Mouse (Mus musculus) forelimb bud, embryonic 11.5 days (tissue): ENCODE results near the gene Dnajc4.
A peak's percentile ranks its signal among the peaks of the same experiment; 100 is the strongest.
"Not testable (repeated sequence)": the region's sequence is repeated elsewhere in the genome, so short reads cannot be mapped to it uniquely, and the experiment has no call there.

Source experiments
- DNase-seq: peaks from one replicate; pipeline ENCODE4 v3.0.0-alpha.2; 2012; ENCODE audit warnings: low read depth, low spot score

Gene Dnajc4

DNA sequence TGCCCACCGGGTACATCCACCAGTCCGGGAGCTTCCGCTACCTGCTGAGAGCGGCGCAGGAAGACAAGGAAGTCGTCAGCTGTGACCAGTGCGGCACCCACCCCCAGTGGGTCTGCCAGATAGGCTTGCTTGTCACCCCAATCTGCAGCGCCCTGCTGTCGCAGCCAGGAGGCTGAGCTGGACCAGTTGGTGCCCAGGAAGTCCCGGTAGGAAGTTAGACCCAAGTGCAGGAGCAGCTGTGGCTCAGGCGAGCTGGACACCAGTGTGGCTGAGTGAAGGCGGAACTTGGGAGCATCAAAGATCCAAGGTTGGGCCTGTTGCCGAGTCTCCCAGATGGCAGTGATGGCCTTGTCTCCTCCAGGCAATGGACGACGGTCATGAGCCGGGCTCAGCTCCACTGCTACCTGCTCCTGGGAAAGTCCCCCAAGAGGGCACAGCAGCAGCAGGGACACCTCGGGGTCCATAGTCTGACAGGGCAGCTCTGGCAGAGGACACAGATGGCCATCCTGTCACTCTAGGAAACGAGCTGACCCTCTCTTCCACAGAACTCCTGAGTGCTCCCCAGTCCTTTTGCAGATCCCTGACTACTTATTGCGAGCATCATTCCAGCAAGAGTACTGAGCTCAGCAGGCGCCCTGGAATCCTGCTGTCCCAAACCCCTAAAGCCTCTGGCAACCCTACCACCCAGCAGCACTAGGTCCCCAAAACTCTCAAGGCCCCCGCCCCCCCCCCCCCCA is 3.1 kb upstream of the Dnajc4 start:
- no peak for DNase-seq

DNA sequence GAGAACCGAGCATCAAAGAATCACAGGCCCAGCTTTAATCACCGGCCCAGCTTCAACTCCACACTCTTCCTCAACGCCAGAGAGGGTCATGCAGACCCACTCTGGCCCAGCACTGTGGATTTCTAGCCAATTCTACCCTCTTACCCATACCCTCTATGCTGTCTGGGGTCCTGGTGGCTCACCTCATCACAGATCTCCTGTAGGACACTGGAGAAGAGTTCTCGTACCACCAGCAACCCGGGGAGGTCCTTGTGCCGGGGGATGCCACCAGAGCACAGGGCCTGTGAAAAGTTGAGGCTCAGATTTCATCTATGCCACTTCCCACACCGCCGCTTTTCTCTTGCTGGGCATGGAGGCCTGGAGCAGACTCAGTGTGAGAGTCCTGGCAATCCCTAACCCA is 2.1 kb upstream of the Dnajc4 start:
- no peak for DNase-seq

DNA sequence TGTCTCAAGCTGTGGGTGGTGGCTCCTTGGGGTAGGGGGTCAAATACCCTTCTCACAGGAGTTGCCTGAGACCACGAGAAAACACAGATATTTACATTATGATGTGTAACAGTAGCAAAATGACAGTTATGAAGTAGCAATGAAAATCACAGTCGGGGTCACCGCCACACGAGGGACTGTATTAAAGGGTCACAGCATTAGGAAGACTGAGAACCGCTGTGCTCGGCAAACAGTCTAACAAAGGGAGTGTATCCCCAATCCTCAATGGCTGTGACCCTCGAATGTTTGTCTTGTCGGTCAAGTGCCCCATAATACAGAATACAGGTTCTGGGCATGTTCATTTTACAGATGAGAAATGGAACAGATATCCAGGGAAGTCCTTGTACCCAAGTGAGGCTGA is 1.6 kb upstream of the Dnajc4 start:
- no peak for DNase-seq

DNA sequence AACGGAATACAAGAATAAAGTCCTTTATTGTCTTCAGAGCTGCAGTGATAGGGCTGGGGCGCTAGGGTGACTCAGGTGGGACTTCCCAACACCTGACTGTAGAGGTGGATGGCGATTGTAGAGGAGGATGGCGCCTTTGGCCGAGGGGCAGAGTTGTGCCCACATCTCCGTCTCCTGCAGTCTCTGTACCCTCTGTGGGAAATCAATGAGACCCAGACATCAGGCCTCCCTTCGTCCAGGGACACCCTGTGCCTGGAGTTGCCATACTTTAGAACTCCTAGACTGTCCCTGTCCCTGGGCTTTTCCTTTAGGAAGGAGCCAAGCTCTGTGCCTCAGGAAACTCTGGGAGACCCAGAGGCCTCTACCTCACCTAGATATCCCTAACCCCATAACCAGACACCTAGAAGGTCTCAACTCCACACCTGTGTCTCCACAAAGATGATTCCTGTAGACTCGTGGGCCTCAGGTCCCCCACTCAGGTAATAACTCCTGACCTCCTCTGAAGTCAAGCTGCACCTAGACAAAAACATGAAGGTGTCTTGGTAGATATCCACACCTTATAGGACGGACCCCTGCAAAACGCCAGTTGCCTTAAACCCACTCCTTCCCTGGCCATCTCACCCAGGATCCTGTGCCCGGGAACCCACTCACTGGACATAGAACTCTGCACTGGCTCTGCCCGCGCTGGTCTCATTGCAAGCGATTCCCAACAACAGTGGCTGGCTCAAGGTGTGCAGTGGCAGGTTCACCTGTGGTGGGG is 819 bp upstream of the Dnajc4 start:
- DNase-seq = no peak

DNA sequence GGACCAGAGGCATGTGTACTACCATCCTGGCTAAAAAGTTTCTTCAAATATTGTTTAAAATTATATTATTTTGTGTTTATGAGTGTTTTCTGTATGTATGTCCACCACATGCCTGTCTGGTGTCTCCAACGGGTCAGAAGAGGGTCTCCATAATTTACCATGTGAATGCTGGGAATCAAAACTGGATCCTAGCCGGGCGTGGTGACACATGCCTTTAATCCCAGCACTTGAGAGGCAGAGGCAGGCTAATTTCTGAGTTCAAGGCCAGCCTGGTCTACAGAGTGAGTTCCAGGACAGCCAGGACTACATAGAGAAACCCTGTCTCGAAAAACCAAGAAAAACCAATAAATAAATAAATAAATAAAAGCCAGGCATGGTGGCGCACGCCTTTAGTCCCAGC is 1.2 kb downstream of the Dnajc4 start:
- DNase-seq = not testable (repeated sequence)

DNA sequence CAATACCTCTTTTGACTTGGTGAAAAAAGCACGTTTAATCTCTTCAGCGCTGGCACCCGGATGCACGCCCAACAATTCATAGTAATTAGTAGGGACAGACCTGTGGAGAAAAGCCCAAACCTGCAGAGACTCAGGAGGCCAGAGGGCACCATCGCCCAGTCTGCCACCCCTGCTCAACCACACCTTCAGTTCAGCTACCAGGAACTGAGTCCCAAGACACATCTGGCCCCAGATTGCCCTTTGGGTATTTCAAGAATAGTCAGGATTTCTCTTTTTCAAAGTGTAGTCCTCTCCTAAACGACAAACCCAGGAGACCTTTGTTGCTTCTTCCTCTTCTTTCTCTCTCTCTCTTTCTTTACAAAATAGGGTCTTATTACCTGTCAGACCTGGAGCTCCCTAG is 1.7 kb downstream of the Dnajc4 start:
- DNase-seq = no peak

DNA sequence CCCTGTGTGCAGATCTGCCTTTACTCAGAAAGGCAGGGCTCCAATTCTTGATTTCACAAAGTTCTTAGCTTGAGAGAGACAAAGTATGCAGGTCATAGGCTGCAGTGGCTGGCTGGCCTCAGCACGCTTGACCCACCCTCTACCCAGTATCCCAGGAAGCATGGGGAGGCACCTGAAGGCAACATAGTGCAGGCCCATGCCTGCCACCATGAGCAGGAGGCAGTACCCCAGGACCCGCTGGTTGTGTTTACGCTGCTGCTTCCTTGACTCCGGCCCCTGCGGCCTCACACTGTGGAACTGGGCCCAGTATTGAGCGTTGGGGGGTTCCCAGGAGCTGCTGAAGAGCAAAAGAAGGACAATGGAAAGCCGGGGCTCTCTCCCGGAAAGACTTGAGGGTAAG is 3.1 kb downstream of the Dnajc4 start:
- DNase-seq = no peak

DNA sequence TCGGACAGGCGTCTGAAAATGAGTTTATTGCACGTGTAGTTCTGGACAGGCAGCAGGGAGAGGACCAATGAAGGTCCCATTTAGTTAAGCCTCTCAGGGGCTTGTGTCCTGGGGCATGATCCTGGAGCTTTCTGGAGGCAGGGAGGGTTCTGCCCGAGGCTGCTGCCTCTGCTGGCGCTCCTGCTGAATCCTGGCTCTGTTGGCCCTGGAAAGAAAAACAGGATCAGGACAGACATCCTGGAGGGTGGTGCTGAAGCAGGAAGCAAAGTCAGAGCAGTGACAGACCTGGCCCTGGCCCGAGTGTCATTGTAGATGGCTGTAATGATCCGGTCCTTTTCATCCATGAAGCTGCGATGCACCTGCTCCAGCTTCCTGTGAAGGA is 4.5 kb downstream of the Dnajc4 start:
- no peak for DNase-seq

DNA sequence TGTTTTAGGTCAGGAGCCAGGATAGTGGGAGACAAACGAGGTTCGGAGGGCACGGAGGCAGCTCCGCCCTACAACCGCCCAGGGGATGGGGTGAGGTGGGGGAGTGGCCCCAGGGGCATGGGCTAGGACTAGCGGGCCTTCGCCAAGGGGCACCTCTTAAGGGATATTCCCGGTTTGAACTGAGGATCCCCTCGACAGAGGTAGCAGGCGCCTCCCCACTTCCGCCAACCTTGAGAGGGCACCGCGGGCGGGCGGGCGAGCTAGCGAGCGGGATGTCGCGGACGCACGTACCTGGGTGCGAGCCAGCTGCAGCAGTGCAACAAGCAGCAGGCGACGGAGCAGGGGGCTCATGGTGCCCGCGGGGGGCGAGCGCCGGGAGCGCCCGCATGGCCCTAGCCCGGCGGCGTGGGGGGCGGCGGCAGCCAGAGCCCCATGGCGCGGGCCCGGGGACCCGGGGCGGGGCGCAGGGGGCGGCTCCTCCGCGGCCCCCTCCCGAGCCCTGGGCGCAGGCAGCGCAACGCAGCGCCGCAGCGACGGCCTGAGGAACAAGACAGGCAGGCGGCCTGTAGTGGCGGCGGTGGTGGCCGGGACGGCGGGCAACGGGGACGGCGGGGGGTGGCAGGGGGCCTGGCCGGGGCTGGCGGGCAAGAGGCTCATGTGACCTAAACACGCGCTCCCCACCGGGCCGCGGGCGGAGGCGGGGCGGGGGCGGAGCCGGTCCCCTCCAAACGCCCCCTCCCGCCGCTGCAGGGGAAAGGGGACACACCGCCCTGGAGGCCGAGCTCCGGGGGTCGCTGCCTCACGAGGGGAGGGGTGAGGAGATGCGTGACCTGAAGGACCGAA is 5.1 kb downstream of the Dnajc4 start, which contains the start of gene Vegfb:
Gene Vegfb (minus strand): TSS at position 591 of the 843 bp plus-strand sequence.
- no peak for DNase-seq

DNA sequence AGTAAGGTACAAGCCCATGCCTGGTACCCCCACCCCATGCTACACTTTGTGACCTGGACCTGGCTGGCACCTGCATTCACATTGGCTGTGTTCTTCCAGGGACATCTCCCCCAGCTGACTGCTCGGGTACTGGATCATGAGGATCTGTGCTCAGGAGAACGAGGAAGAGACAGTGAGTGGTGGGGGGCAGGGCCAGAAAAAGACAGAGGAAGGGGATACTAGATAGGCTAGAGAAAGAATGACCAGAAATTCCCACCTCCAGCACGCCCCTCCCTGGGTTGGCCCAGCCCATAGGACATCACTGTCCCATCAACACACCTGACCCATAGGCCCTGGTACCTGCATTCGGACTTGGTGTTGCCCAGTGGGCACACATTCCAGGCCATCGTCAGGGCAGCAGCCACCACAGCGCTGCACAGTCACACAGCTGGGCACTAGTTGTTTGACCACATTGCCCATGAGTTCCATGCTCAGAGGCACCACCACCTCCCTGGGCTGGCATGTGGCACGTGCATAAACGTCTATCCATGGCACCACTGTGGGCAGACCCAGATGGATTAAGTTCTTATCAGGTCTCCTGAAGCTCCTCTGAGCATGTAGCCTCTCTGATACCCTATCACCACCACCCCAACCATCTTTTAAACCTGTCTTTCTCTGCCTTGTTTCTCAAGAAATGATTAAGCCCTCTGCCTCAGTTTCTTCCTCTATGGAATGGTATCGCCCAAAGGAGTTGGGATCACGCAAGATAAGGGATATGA is 6.2 kb downstream of the Dnajc4 start:
- DNase-seq = no peak

DNA sequence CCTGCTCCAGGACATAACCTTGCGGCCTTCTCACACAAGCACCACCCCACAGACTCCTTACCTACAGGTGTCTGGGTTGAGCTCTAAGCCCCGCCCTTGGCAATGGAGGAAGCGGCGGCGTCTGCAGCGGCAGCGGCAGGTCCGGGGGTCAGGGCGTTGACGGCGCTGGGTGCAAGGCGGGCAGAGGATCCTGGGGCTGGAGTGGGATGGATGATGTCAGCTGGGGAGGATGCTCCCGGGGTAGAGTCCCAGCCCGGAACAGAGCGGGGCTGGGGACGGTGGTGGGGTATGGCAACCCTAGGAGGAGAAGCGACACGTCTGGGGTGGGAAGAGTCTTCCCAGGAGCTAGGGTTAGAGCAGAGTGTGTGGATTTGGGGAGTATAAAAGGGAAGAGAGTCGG is 7.1 kb downstream of the Dnajc4 start:
- DNase-seq = no peak

DNA sequence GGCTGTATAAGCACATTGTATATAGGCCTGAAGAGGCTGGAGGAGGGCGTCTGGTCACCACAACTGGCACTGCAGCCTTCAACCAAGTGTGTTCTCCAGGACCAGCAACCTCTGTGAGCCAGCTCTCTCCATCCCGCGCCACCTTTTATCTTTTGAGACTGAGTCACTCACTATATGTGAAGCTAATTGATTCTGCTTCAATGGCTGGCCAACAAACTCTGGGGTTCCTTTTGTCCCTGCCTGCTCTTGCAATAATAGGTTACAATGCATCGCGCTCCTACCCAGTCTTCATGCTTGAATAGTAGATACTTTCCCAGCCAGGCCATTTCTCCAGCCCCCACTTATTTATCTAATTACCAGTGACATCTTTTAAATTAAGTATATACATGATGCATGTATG is 8.8 kb downstream of the Dnajc4 start:
- no peak for DNase-seq

DNA sequence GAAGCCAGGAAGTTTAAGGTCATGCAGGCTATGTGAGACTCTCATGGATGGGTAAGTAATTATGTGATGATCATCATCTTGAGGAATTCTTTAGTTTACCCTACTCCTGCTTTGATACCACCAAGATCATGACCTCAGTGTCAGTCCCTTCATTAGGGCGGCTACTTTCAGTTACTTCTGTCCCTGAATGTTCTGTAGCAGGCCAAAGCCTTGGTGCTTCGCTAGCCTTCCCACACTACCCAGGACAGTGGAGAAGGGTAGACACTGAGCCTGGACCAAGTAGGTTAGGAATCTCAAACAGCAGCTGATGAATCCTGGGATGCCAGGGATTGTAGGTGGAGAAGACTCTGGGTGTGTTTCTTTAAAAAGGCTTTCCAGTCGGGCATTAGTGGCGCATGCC is 10.9 kb downstream of the Dnajc4 start:
- DNase-seq = no peak

DNA sequence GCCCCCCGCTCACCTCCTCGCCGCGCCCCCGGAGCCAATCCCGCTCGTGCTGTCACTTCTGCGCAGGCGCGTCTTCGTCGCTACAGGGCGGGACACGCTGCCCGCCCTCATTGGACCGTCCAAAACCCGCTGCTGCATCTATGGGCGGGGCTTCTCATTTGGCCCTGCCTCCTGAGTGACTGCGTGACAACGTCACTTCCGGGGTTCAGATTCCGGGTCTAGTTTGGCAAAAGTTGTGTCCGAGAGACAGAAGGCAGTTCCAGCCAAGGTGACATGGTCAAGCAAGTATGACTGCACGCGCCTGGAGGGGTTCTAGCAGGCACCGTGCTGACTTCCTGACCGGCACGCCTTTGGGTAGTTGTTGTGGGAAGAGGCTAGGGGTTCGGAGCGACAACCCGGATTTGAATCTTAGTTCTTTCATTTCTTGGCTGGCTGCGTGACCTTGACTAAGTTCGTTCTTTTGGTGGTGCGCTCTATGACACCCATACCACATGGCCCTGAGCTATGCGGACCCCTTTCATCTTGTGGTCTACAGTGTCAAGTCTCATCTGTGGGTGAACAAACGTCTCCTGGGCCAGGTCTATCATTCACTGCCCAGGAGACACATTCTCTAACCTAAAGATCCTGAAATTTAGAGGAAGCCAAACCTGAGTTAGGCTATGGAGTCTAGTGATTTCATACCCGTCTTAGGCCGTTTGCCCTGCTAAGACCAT is 11.8 kb downstream of the Dnajc4 start, which contains the start of gene Fkbp2:
Gene Fkbp2 (minus strand): TSS at position 121 of the 713 bp plus-strand sequence.
- peak; percentile 99 for DNase-seq

DNA sequence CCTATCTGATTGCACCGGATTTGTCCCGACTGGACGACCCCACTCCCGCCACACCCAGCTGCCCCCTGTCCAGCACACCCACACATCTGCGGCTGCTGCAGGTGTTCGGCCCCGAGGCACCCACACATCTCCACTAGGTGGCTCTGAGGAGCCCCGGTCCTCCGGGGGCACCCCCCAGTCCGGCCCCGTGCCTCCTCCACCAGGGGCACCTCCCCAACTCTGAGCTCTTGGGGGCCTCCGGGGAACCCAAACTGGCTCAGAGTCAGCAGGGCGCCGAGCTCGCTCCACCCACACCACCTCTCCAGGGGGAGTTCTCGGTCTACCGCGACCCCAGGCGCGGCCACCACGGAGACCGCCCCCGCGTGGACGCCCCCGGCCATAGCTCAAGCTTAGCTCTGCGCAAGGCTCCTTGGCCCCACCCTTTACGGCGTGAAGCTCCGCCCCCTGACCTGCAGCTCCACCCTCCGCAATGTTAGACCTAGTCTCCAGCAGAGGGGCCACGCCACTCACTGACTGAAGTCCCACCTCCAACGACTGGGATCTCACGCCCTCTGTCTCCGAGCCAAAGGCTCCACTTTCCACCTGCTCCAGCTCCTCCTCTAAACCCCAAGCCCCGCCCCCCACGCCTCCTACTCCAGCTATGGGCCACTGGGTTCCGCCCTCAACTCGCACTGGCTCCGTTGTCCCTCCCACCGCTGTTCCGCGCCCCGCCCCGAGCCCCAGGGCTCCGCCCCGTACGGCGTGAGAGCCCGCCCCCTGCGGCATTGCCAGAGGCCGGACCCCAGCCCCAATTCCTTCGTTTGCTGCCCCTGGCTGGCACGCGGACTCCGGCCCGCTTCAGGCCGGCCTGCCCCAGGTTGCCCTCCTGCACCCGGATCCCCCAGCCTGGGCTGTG is 12.6 kb downstream of the Dnajc4 start:
- peak; percentile 99 for DNase-seq

DNA sequence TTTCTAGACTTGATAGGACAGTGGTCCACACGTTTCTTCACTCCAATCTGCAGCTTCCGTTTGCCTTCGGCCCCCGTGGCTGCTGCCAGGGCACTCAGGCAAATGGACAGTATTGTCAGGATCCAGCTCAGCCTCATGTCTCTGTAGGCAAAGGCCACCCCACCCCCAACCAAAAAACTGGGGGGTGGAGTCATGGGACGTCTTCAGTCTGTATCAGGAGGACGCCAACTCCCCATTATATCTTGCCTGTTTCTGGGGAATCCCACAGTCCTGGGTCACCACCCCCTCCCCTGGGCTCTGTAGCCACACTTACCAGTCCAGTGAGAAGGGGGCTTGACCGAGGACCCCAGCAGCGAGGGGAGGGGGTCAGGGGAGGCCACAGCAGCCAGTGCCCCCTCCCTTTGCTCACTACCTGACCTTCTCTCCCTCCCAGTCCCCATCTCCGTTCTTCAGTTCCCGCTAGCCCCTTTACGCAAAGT is 13.3 kb downstream of the Dnajc4 start:
- DNase-seq = no peak

DNA sequence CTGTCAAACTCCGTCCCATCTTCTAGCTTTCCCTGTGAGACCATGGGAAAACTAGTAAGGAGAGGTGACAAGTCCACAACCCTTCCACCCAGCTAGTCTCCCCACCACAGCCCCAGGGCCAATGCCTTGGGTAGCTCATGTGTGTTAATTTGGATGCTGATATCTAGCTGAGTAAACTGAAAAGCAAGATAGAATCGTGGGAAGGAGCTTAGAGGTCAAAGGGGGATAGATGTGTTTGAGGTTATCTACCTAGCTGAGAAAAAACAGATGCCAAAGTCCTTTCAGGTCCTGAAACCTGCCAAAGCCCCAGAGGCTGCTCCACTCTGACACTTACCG is 13.8 kb downstream of the Dnajc4 start:
- no peak for DNase-seq

DNA sequence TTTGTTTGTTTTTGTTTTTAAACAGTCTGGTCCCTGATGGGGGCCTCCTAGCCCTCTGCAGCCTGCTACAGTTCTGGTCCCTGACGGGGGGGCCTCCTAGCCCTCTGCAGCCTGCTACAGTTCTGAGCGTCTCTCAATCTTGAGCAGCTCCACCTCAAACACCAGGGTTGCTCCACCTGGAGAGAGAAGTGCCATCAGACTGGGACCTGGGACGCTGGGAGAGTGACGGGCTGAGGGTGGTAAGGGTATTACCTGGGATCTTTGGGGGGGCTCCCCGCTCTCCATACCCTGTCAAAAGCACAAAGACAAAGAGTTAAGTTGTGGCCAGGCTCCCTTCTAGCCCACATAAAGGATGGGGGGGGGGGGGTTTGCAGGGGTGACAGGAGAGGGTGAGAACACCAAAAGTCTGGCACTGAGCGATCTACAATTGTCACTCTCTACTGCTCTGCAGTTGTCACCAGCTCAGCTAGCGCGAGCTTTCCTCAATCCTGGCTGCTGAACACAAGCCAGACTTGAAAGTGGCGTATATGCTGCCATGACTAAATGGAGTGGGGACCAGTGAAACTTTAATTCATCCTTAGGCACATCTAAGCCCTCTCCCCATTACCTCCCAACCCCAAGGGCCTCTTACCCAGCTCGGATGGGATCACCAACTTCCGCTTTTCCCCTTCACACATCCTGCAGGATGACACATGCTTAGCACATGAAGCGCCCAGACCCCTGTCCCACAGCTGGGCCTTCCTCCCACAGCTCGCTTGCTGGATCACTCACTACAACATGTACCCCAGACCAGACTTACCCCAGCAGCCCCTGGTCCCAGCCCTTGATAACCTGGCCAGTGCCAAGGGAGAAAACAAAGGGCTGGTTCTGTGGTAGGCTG is 14.4 kb downstream of the Dnajc4 start:
- no peak for DNase-seq
